Mouse (Mus musculus) embryonic stem cell, embryonic (primary cell): ENCODE data around the gene Sohlh2.
"Not testable (repeated sequence)": the region's sequence is repeated elsewhere in the genome, so short reads cannot be mapped to it uniquely, and the experiment has no call there.

Source experiments
- CTCF ChIA-PET, 4 experiments: fragments of 300-600 bp in 2 of 4; fragments of 350-600 bp in 2 of 4; sonication (Branson Sonifier 250); formaldehyde crosslinking; loops; one replicate each; lab custom pipeline; 2022; ENCODE audit warnings: inconsistent platforms in 2 of 4; lab: Charles Lee
- POLR2A ChIA-PET, 4 experiments: fragments of 300-600 bp in 2 of 4; fragments of 350-600 bp in 2 of 4; sonication (Branson Sonifier 250); formaldehyde crosslinking; loops; one replicate each; lab custom pipeline; 2022; ENCODE audit warnings: antibody characterized with exemption in 4 of 4, inconsistent platforms in 1 of 4; lab: Charles Lee

Sohlh2 gene

GRCm38 (mm10) chr3:55194792-55195191 lies 13.0 kb downstream of the Sohlh2 start:
- POLR2A ChIA-PET: interaction anchor here in 1 of 4 experiments (1.3 kb wide), 1 partner anchor 12 kb away, joined by 3 read pairs; the partner anchor contains the start of gene Sohlh2
- CTCF ChIA-PET: no interaction called here

GRCm38 (mm10) chr3:55195581-55196327 lies 13.9 kb downstream of the Sohlh2 start:
- CTCF ChIA-PET: no interaction called here
- POLR2A ChIA-PET: interaction anchor here in 1 of 4 experiments (1.3 kb wide), 1 partner anchor 13 kb away, joined by 3 read pairs; the partner anchor contains the start of gene Sohlh2

DNA sequence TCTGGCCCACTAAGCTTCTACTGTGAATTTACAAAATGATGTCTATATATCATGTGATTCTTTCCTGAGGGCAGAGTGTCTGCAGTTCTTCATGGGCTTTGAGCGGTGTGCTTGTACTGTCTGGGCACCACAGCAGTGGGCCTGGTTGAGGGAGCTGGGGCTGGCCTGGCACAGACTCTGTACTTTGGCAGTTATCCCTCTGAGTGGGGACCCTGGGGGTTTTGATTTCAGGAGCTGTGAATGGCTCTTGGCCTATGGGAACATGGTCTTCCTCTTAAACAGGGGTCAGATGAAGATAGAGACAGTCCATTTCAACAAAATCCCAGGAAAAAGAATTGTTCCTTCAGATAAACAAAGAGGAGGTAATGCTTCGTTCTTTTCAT lies 14.5 kb downstream of the Sohlh2 start:
- POLR2A ChIA-PET: no interaction called here
- CTCF ChIA-PET: no interaction called here

- POLR2A ChIA-PET: not testable (repeated sequence)
- CTCF ChIA-PET: interaction anchor here in 1 of 4 experiments (0.9 kb wide), 1 partner anchor 317 kb away, joined by 3 read pairs; no protein-coding TSS in a partner anchor
Measured at GRCm38 (mm10) chr3:55203621-55204020, 21.8 kb downstream of the Sohlh2 start.

DNA sequence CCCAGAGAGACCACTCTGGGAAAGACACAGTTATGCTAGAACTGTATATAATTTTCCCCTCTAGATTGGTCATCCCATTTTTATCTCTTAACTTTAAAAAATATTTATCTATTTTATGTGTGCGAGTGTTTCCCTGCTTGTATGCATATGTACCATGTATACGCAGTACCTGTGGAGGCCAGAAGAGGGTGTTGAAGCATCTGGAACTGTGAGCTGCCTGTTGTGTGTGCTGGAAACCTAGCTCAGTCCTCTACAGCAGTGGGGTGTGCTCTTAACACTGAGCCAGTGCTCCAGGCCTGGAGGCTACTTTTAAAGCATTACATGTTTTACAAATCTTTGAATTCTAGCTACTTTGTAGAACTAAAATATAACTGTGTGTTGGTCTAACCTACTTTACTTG lies 24.6 kb downstream of the Sohlh2 start:
- CTCF ChIA-PET: interaction anchor here (0.6 to 1.6 kb wide), 7 partner anchors 16 to 173 kb away, joined by 3 to 11 read pairs (median 5); no protein-coding TSS in a partner anchor

GRCm38 (mm10) chr3:55207665-55208064 lies 25.8 kb downstream of the Sohlh2 start:
- ChIA-PET CTCF (interaction anchor here in 3 of 4 experiments (0.5 to 1.4 kb wide), 7 partner anchors 14 to 147 kb away, joined by 3 to 7 read pairs (median 5); partner anchors contain the start of gene Sohlh2 (in 2 of the 3)), POLR2A (interaction anchor here in 1 of 4 experiments (0.6 to 0.8 kb wide), 2 partner anchors 27 to 52 kb away, joined by 3 read pairs; no protein-coding TSS in a partner anchor)

More for the DNA sequence above, 24.6 kb downstream of the Sohlh2 start:
- POLR2A ChIA-PET: interaction anchor here in 2 of 4 experiments (0.6 to 1.2 kb wide), 3 partner anchors 12 to 85 kb away, joined by 3 to 4 read pairs (median 3); partner anchors contain the start of gene Sohlh2 (in 1 of the 2)

DNA sequence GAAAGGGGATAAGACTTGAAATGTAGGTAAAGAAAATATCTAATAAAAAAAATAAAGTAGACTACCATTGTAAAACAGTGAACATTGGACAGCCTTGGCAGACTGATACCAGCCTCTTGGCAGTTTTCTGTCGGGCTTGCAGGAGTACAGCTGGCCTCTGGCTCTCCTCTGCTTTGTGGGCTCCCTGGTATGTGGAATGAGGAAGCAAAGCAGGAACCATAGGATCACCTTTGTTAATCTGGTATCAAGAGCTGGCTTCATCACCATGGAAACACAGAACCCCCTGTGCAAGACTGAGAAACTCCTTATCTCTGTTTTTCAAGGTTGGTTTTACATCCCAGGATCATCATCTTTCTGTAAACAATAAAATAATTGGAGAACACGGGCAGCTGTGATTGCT lies 30.4 kb downstream of the Sohlh2 start:
- ChIA-PET POLR2A (interaction anchor here in 1 of 4 experiments (1.3 kb wide), 1 partner anchor 105 kb away, joined by 3 read pairs; no protein-coding TSS in a partner anchor), CTCF (no interaction called here)

DNA sequence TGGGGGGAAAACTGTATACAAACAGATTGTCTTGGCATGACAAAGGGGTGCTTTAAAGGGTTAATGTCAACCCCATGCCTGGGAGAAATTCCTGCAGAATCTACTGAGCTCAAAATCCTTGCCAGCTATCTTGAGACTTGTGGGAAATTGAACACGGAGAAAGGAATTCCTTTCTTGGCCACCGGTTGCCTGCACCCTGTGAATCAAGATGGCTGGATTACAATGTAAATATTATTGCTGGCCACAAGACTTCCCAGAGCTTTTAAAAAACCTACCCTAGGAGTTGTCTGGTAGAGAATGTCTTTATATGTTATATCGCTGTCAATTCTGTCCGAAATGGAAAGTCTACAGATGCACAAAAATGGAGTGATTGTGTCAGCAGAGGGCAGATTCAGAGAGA lies 32.0 kb downstream of the Sohlh2 start:
- POLR2A ChIA-PET: no interaction called here
- CTCF ChIA-PET: no interaction called here

DNA sequence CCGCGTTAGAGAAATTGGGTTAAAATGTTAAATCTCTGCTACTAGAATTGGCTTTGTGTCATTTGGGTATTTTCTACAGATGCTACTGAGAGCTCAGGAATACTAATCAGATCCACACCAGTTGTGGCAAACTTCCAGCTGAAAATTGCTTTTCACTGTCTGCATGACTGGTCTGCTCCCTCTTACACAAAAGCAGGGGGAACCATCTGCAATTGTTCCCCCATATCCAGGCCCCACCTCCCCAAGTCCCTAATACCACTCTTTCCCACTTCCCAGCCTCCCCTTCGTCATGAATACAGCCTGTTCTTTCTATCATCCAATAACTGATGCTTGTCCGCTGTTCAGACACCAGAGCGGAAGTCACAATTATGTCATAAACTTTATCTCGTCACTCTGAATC lies 32.6 kb downstream of the Sohlh2 start:
- POLR2A ChIA-PET: no interaction called here
- CTCF ChIA-PET: no interaction called here

DNA sequence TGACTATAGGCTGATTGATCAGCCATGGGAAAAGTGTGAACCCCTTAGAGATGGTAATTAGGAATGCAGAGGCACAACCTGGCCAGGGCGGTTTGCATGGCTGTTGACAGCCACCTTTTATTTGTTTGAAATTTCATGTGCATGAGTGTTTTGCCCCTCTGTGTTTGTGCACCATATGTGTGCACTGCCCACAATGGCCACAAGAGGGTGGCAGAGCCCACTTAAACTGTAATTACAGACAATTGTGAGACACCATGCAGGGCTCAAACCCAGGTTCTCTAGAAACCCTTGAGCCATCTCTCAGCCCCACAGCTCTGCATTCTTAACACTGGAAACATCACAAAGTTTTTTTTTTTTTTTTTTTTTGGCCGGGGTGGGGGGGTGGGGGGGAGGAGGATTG lies 40.7 kb downstream of the Sohlh2 start:
- ChIA-PET CTCF (interaction anchor here in 1 of 4 experiments (0.7 to 1.8 kb wide), 4 partner anchors 15 to 1892 kb away, joined by 4 to 6 read pairs (median 6); partner anchors contain the start of gene Dclk1), POLR2A (interaction anchor here in 1 of 4 experiments (0.7 kb wide), 1 partner anchor 487 kb away, joined by 3 read pairs; no protein-coding TSS in a partner anchor)

- CTCF ChIA-PET: interaction anchor here in 1 of 4 experiments (1.7 kb wide), 1 partner anchor 18 kb away, joined by 6 read pairs; the partner anchor contains the start of gene Dclk1
- POLR2A ChIA-PET: interaction anchor here in 1 of 4 experiments (0.6 kb wide), 1 partner anchor 126 kb away, joined by 5 read pairs; no protein-coding TSS in a partner anchor
Measured at GRCm38 (mm10) chr3:55223862-55224261, 42.0 kb downstream of the Sohlh2 start.

DNA sequence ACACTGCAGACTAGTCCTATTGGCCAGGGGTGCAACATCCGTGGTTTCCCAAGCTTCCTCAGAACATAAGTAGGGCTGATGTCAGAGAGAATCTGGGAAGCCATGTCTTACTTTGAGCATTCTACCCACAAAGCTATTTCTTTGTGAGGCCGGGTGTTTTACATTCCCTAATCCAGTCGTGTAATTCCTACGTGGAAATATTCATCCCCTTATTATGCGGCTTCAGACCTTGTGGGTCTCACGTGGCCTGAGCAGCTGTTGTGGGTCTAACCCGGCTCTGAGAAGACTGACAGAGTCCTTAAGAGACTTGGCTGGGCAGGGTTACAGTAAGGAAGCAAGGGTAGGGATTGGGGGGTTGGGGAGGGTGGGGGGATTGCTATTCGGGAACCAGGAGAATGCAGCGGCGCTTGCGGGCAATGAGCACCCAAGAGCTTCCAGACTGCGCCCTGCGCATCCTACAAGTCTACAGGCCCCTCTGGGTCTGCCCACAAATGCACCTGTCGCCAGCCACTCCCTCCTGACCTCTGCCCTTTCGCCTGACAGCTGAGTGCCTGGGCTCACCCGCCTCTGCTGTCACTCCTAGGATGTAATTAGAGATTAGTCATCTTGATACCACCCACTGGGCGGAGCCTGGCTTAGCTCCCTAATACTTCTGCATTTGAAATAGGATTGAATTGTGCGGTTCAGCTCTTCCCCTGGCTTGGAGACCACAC lies 44.8 kb downstream of the Sohlh2 start:
- CTCF ChIA-PET: interaction anchor here in 1 of 4 experiments (0.8 to 1.0 kb wide), 2 partner anchors 128 to 307 kb away, joined by 3 read pairs; no protein-coding TSS in a partner anchor
- POLR2A ChIA-PET: interaction anchor here in 2 of 4 experiments (0.6 to 1.7 kb wide), 5 partner anchors 10 to 1884 kb away, joined by 3 to 9 read pairs (median 4); partner anchors contain the start of gene Dclk1 (in 1 of the 2)

GRCm38 (mm10) chr3:55227214-55227581 lies 45.4 kb downstream of the Sohlh2 start:
- ChIA-PET POLR2A (interaction anchor here in 2 of 4 experiments (1.1 to 1.7 kb wide), 2 partner anchors 10 to 16 kb away, joined by 3 to 9 read pairs; no protein-coding TSS in a partner anchor), CTCF (interaction anchor here in 2 of 4 experiments (0.5 to 0.8 kb wide), 2 partner anchors 127 to 306 kb away, joined by 3 read pairs; no protein-coding TSS in a partner anchor)

GRCm38 (mm10) chr3:55241730-55242421 lies 60.0 kb downstream of the Sohlh2 start, which contains the start of gene Dclk1:
Gene Dclk1 (plus strand): TSS chr3:55242364.
- POLR2A ChIA-PET: interaction anchor here in 3 of 4 experiments (1.0 to 1.7 kb wide), 4 partner anchors 16 to 60 kb away, joined by 4 to 5 read pairs (median 4); partner anchors contain the start of gene Sohlh2 (in 2 of the 3)
- CTCF ChIA-PET: interaction anchor here in 1 of 4 experiments (2.1 kb wide), 1 partner anchor 19 kb away, joined by 6 read pairs; no protein-coding TSS in a partner anchor

DNA sequence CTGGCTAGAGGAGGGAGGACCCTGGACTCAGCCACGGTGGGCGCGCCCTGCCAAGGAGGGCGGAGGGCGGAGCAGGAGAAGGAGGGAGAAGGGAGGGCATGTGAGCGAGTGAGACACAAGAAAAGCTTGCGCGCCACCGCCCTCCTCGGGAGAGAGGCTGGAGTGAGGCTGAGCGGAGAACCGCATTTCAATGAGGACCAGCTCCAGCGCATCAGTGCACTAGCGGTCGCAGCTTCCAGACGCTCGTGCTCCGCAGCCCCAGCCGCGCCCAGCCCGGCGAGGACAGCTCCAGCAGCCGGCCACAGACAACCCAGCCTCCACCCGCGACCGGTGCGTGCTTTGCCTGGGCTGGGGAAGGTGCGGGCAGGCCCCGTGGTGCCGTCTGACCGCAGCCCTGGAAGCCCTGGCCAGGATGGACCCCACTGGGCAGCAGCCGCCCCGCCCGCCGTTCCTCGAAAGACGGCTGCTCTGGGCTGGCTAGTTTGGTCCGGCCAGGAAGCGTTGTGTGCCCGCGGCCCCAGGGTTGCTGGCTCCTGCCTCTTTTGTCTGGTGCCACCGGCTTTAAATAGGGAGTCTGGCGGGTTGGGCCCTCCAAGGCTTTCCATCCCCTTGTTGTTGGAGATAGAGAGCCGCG lies 60.7 kb downstream of the Sohlh2 start:
- CTCF ChIA-PET: interaction anchor here in 2 of 4 experiments (0.5 to 2.1 kb wide), 3 partner anchors 19 to 277 kb away, joined by 3 to 8 read pairs (median 6); no protein-coding TSS in a partner anchor
- POLR2A ChIA-PET: interaction anchor here in 3 of 4 experiments (1.0 to 1.7 kb wide), 5 partner anchors 16 to 61 kb away, joined by 3 to 5 read pairs (median 4); partner anchors contain the start of gene Sohlh2 (in 2 of the 3)

- POLR2A ChIA-PET: interaction anchor here in 2 of 4 experiments (1.0 to 1.7 kb wide), 4 partner anchors 17 to 62 kb away, joined by 3 to 5 read pairs (median 4); partner anchors contain the start of gene Sohlh2 (in 2 of the 2)
- CTCF ChIA-PET: interaction anchor here in 2 of 4 experiments (0.6 to 2.1 kb wide), 3 partner anchors 20 to 181 kb away, joined by 3 to 6 read pairs (median 3); no protein-coding TSS in a partner anchor
Measured at GRCm38 (mm10) chr3:55243056-55243471, 61.2 kb downstream of the Sohlh2 start.

DNA sequence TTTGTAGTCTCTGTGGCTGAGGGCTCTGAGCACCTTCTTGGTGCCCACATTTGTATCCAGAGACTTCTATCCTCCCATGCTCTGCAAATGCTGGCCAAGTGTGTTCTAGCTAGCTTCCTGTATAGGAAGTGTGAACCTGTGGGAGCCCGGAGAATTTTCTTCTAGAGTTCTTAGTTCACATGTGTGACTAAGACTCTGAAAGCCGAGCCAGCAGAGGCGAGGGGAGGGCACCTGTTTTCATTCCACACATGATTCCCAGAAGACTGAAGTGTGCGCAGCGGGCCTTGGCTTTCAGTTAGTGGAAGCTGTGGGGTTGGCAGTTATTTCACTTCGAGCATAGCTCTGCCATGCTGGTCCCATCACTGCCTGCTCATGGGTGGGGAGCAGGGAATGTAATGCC lies 62.3 kb downstream of the Sohlh2 start:
- ChIA-PET CTCF (no interaction called here), POLR2A (interaction anchor here in 1 of 4 experiments (1.4 kb wide), 1 partner anchor 8 kb away, joined by 3 read pairs; no protein-coding TSS in a partner anchor)
